Mouse (Mus musculus): Measurements from ENCODE around the gene Gpr35. TPM values are rescaled to one million over a fixed set of nuclear protein-coding genes. Genes with fewer than 3 reads are reported as not detected.

Gene Gpr35
- 0.76 TPM for polyA plus RNA-seq (2014; fragmentation: Illumina TruSeq; extraction: RNeasy Lipid Tissue Mini Kit (QIAGEN cat#74804); ENCODE audit: low read depth, low replicate concordance)

GRCm38 (mm10) chr1:92950607-92951006, at the start of gene Gpr35:
Gpr35 (plus strand) TSS chr1:92950865.

DNA sequence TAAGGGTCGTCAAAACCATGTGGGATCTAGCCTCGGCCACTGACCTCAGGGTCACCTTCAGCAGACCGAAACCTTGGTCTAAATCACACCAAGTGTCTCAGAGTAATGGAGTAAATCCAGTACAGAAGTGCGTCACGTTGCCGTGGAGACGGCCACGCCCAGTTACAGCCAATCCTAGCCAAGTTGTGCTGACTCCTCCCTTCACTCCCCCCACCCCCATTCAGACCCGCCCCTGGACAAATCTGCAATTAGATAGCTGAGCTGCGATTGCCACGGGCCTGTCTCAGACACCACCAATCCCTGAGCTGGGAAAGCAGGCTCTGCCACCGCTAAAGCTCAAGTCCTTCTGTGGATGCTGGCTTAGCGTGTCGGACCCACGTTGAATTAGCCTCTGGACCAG, 47.9 kb upstream of the Gpr35 start, which contains the start of gene Ankmy1:
Gene Ankmy1 (minus strand): TSS at position 121 of the 400 bp plus-strand sequence.

DNA sequence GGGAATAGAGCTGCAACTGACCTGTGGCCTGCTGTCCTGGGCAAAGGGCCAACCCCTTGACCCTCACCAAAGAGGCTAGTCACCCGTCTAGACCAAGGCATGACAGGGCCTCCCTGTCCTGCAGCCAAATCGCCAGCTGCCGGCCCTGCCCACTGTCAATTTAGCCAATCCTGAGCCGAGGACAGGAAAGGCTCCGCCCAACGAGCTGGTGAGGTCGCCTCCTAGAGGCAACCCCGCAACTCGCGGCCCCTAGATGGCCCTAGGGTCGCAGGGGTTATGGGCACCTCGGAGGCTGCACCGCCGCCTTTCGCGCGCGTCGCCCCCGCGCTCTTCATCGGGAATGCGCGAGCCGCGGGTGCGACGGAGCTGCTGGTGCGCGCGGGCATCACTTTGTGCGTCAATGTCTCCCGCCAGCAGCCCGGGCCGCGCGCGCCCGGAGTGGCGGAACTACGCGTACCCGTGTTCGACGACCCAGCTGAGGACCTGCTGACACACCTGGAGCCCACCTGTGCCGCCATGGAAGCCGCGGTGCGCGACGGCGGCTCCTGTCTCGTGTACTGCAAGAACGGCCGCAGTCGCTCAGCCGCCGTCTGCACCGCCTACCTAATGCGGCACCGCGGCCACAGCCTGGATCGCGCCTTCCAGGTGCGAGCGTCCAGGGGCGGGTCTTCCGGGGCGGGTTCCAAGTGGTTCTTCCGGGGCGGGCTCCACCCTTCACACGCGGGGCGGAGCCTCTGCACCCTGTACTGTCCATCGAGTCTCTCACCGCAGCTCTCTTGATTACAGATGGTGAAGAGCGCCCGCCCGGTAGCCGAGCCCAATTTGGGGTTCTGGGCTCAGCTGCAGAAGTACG, 43.7 kb upstream of the Gpr35 start, which contains the start of gene Dusp28:
Gene Dusp28 (plus strand): TSS at position 203 of the 853 bp plus-strand sequence.

GRCm38 (mm10) chr1:92910239-92910885, 40.3 kb upstream of the Gpr35 start, which contains the start of gene Rnpepl1:
Rnpepl1 (plus strand) TSS chr1:92910783.

GRCm38 (mm10) chr1:92934182-92934827, 16.4 kb upstream of the Gpr35 start, which contains the start of gene Capn10:
Capn10 (plus strand) TSS chr1:92934376.

GRCm38 (mm10) chr1:93006061-93006460, 55.4 kb downstream of the Gpr35 start, which contains the start of gene Aqp12:
Aqp12 (plus strand) TSS chr1:93006334.

Other genes with a start within 250 kb of the Gpr35 start
- gene Gpc1, start 119.2 kb upstream of the Gpr35 start, polyA plus RNA-seq (2014; fragmentation: Illumina TruSeq; extraction: RNeasy Lipid Tissue Mini Kit (QIAGEN cat#74804); ENCODE audit: low read depth, low replicate concordance): 0.76 TPM
- gene Ankmy1, start 48.0 kb upstream of the Gpr35 start, polyA plus RNA-seq (2014; fragmentation: Illumina TruSeq; extraction: RNeasy Lipid Tissue Mini Kit (QIAGEN cat#74804); ENCODE audit: low read depth, low replicate concordance): not detected
- gene Dusp28, start 43.9 kb upstream of the Gpr35 start, polyA plus RNA-seq (2014; fragmentation: Illumina TruSeq; extraction: RNeasy Lipid Tissue Mini Kit (QIAGEN cat#74804); ENCODE audit: low read depth, low replicate concordance): 8.3 TPM
- gene Rnpepl1, start 40.1 kb upstream of the Gpr35 start, polyA plus RNA-seq (2014; fragmentation: Illumina TruSeq; extraction: RNeasy Lipid Tissue Mini Kit (QIAGEN cat#74804); ENCODE audit: low read depth, low replicate concordance): 2.9 TPM
- gene Capn10, start 16.5 kb upstream of the Gpr35 start, polyA plus RNA-seq (2014; fragmentation: Illumina TruSeq; extraction: RNeasy Lipid Tissue Mini Kit (QIAGEN cat#74804); ENCODE audit: low read depth, low replicate concordance): 2.2 TPM
- not detected for gene Aqp12, start 55.5 kb downstream of the Gpr35 start, polyA plus RNA-seq (2014; fragmentation: Illumina TruSeq; extraction: RNeasy Lipid Tissue Mini Kit (QIAGEN cat#74804); ENCODE audit: low read depth, low replicate concordance)
- 5.5 TPM for gene Kif1a, start 151.1 kb downstream of the Gpr35 start, polyA plus RNA-seq (2014; fragmentation: Illumina TruSeq; extraction: RNeasy Lipid Tissue Mini Kit (QIAGEN cat#74804); ENCODE audit: low read depth, low replicate concordance)
- gene Agxt, start 184.4 kb downstream of the Gpr35 start, polyA plus RNA-seq (2014; fragmentation: Illumina TruSeq; extraction: RNeasy Lipid Tissue Mini Kit (QIAGEN cat#74804); ENCODE audit: low read depth, low replicate concordance): not detected
- not detected for gene 2310007B03Rik, start 210.1 kb downstream of the Gpr35 start, polyA plus RNA-seq (2014; fragmentation: Illumina TruSeq; extraction: RNeasy Lipid Tissue Mini Kit (QIAGEN cat#74804); ENCODE audit: low read depth, low replicate concordance)
- gene Crocc2, start 217.9 kb downstream of the Gpr35 start, polyA plus RNA-seq (2014; fragmentation: Illumina TruSeq; extraction: RNeasy Lipid Tissue Mini Kit (QIAGEN cat#74804); ENCODE audit: low read depth, low replicate concordance): not detected